Mouse (Mus musculus) WW6 (cell line): ENCODE measurements around the gene Aifm3.
"Not testable (repeated sequence)": the region's sequence is repeated elsewhere in the genome, so short reads cannot be mapped to it uniquely, and the experiment has no call there.

Source experiments
- DNase-seq: peaks from one replicate; pipeline ENCODE4 v3.0.0-alpha.2; 2013; ENCODE audit warnings: low read depth, low spot score

Aifm3 gene

DNA sequence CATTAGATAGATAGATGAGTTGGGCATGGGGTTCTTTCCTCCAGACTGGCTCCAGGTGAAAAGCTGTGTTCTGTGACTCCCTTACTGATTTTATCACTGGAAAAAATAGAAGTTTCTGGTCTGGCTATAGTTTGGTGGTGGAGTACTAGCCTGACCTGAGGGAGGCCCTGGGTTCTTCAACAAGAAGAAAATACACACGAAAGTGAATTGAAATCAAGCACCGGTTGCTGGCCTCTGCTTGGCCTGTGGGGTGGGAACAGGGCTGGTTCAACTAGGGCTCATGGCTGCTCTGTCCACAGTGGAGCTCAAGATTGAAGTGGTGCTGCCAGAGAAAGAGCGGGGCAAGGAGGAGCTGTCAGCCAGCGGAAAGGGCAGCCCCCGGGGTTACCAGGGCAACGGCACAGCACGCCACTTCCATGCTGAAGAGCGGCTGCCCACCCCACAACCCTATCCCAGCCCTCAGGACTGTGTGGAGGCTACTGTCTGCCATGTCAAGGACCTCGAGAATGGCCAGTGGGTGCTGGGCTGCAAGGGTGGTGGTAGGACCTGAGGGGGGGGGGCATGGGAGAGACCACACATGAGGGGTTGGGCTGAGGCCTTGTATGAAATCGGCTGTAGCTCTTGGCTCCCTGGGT, 10.0 kb downstream of the Aifm3 start:
- no peak for DNase-seq

DNA sequence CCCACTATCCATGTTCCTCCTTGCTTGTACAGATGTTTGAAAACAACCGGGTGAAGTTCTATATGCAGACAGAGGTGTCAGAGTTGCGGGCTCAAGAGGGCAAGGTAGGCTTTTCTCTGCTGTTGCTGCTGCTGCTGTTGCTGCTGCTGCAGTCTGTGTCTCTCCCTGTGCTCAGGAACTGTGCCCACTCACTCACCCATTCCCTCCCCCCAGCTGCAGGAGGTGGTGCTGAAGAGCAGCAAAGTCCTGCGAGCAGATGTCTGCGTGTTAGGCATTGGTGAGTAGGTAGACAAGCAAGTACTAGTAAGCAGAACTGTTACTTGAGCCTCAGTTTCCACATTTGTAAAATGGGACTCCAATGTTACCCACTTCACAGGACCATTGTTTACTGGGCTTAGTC, 13.3 kb downstream of the Aifm3 start:
- no peak for DNase-seq

- DNase-seq = no peak
Measured at GRCm38 (mm10) chr16:17507018-17507552, 17.7 kb downstream of the Aifm3 start.

GRCm38 (mm10) chr16:17508031-17508430, 18.6 kb downstream of the Aifm3 start:
- not testable (repeated sequence) for DNase-seq

GRCm38 (mm10) chr16:17508546-17509239, 19.3 kb downstream of the Aifm3 start, which contains the start of gene Lztr1:
TSS of gene Lztr1 (plus strand) at chr16:17508688.
- peak; percentile 77 for DNase-seq

DNA sequence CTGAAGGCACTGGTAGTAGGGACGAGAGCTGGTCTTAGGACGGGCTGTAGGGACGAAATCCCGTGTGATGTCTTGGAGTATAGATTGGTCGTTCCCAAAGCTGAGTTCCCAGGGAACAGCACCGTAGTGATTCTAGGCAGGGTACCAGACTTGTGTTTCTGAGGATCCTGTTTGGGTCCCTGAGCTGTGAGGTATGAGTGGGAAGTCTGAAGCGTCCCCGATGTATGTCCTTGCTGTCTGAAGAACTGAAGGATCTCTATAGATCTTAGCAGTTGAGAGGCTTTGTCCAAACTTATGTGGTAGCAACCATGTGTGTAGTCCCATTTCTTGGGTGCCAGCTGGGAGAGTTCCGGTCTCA, 19.8 kb downstream of the Aifm3 start:
- no peak for DNase-seq

DNA sequence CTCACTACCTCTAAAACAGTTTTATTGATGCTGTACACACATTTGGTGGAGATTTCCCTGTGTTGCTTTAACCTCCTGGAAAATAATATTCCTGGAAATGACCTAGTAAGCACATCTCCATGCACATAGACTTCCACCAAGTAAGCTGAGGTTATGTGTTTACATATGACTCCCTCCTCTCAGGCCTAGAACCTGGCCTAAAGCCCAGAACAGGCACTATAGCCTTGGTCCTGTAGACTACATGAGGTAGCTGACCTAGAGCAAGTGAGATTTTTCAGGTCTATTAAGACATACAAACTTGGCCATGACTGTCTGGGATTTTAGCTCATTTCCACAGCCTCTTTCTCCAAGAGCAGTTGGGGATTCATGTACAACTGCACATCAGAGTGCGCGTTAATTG, 20.7 kb downstream of the Aifm3 start:
- no peak for DNase-seq

DNA sequence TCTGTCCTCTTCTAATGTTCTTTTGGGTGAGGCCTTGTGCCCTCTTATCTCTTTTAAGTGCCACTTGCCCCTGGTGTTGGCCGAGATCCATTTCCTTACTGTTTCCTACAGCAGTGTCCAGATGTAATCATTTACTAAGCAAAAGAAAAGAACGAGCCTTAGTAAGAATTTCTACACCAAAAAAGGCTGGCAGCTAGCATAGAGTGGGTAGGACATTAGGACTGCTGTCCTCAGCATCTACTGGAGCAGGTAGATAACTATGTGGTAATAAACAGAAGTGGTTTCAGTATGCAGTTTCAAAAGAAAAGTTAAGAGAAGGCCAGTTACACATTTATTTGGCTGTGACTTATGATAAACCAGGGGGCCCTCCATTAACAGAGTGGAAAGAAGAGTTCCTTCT, 21.3 kb downstream of the Aifm3 start:
- no peak for DNase-seq

DNA sequence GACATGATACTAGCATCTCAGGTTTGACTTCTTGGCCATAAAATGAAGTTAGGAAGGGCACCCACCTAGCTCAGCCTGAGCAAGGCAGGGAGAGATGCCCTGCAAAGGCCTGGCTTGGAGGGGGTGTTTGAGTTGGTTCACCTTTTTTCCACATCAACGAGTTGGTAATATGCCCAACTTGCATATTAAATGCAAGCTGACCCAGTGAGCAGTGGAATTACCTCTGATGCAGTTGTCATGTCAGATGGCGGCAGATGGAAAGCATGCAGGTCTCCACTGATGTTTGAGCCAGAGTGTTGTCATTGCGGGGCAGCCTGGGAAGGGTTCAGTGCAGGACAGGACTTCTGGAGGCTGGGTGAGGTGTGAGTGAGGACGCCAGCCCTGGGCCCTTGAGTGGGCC, 22.0 kb downstream of the Aifm3 start:
- no peak for DNase-seq

- DNase-seq = no peak
Measured at GRCm38 (mm10) chr16:17518910-17519309, 29.5 kb downstream of the Aifm3 start.

GRCm38 (mm10) chr16:17524156-17524555, 34.7 kb downstream of the Aifm3 start:
- no peak for DNase-seq

DNA sequence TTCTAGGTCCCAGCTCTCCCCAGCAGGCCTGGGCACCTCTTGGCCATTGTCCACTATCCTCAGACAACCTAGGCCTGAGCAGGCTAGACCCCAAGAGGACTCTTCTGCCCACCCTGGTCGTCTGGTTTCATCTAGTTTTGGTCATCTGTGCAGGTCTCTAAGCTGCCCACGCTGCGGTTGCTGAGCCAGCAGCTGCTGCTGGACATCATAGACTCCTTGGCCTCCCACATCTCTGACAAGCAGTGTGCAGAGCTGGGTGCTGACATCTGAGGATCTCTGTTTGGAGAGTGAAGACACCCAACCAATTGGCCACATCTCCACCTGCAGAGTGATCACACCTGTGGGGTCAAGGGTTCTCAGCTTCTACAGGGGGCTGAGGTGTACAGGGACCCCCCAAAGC, 36.1 kb downstream of the Aifm3 start:
- DNase-seq = no peak

- no peak for DNase-seq
Measured at GRCm38 (mm10) chr16:17526223-17526622, 36.8 kb downstream of the Aifm3 start.

DNA sequence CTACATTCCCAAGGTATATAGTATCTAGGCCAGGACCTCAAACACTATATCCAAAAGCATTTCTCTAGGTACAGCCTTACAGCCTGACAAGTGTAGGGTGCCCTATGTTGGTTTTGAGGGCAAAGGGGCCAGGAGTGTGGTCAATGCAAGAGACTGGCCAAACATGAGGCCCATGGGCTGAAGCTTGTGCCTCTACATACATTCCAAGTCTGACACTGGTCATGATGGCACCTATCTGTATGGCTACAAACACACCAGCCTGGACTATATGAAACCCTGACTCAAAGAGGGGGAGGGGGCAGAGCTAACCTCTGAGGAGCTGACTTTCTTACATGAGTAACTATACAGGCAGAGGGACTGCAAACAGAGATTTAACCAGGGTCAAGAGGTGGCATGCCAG, 38.2 kb downstream of the Aifm3 start:
- no peak for DNase-seq

- no peak for DNase-seq
Measured at GRCm38 (mm10) chr16:17528276-17528675, 38.9 kb downstream of the Aifm3 start.

DNA sequence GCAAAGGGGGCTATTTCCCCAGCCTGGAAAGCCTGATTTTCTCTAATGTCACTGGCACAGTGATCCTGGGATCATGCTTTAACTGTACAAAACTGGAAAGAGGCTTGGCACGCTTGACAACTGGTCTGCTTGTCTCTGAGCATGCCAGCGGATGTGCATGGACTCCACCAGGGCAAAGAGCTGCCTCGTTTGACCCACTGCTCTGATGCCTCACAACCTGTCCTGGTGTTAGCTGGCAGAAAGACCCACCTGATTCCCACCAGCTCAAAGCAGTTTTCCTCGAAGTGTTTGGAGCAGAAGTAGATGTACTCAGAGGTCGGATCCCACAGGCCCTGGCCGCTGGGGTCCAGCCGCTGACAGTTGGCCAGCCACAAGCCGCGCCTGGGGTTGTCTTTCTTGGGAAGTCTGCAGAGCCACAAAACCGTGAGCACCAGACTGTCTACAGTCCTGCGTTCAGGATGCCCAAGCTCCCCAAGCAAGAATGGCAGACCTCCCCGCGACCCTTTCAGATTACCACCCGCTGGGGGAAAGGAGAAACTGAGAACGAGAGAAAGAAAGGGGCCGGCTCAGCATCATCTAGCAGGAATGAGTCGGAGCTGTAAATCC, 40.7 kb downstream of the Aifm3 start:
- no peak for DNase-seq

GRCm38 (mm10) chr16:17530640-17531288, 41.4 kb downstream of the Aifm3 start, which contains the start of gene Thap7:
TSS of gene Thap7 (minus strand) at chr16:17531136.
- peak; percentile 94 for DNase-seq

- no peak for DNase-seq
Measured at GRCm38 (mm10) chr16:17532271-17532670, 42.9 kb downstream of the Aifm3 start.

- no peak for DNase-seq
Measured at GRCm38 (mm10) chr16:17532676-17533329, 43.4 kb downstream of the Aifm3 start.

DNA sequence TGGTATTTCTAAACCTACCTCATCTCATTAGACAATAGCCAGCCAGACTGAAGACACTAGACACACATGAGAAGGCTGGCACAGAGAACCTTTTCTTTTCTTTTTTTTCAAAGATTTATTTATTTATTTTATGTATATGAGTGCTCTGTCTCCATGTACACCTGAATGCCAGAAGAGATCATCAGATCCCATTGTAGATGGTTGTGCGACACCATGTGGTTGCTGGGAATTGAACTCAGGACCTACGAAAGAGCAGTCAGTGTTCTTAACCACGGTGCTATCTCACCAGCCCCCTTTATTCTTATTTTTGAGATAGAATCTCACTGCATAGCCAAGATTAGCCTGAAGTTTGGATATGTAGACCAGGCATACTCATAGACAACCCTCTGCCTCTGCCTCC, 47.2 kb downstream of the Aifm3 start:
- no peak for DNase-seq

- no peak for DNase-seq
Measured at GRCm38 (mm10) chr16:17542632-17543031, 53.2 kb downstream of the Aifm3 start.

DNA sequence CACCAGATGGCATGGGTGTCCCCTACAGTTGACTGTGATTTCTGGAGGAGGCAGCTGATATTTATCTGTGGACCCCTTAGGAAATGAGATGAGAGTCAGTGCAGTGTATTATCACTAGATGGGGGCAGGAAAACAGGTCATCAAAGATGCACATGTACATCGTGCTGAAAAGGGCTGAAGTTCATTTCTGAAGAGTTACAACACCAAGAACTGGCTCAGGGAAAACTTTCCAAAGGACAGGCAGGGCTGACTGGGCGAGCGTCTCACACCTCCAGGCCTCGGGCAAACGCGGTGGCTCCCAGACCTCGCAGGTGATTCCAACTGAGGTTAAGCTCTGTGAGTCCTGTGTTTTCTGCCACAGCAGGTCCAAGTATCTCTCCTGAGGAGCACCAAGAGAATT, 63.4 kb downstream of the Aifm3 start:
- DNase-seq = no peak
